Mouse (Mus musculus): ENCODE measurements around the gene Oaf. TPM values are rescaled to one million over a fixed set of nuclear protein-coding genes. Genes with fewer than 3 reads are reported as not detected.
A peak's percentile ranks its signal among the peaks of the same experiment; 100 is the strongest.

Oaf gene
- polyA plus RNA-seq, 1 experiment from 2014 or later, result 38.9 TPM

- 70% methylated on average over 5 of the region's 5 CpGs for WGBS
- H3K4me1 ChIP-seq (replicated peaks; ENCODE audit: control insufficient read depth, insufficient read depth, low read length), result peaks cover 3% of the 10 kb centered on the region; the same call in 1 of the 2 replicates
- H3K9me3 ChIP-seq (ENCODE audit: control insufficient read depth, low read length), result no peaks in the 10 kb centered on the region
- no peak overlapping the region for H3K27ac ChIP-seq (ENCODE audit: low read depth, low read length)
- no peaks in the 10 kb centered on the region for H3K36me3 ChIP-seq (ENCODE audit: control insufficient read depth, insufficient read depth, low read length)
- no peak overlapping the region for H3K4me3 ChIP-seq (ENCODE audit: low read depth, low read length)
- no peak for DNase-seq (ENCODE audit: low spot score)
- H3K4me2 ChIP-seq (ENCODE audit: low read depth, low read length, severe bottlenecking), result no peak overlapping the region
- no peak overlapping the region for H3K9ac ChIP-seq (ENCODE audit: low read length)
- no peaks in the 10 kb centered on the region for H3K27me3 ChIP-seq (ENCODE audit: control insufficient read depth, insufficient read depth, low read length)
- ATAC-seq (replicated peaks; ENCODE audit: low FRiP score), result no peak
Measured at GRCm38 (mm10) chr9:43233044-43233443, 6.7 kb downstream of the Oaf start.

- Histone ChIP-seq H3K4me3 (ENCODE audit: low read depth, low read length) (no peak overlapping the region), H3K27me3 (ENCODE audit: control insufficient read depth, insufficient read depth, low read length) (no peaks in the 10 kb centered on the region), H3K4me2 (ENCODE audit: low read depth, low read length, severe bottlenecking) (no peak overlapping the region), H3K4me1 (replicated peaks; ENCODE audit: control insufficient read depth, insufficient read depth, low read length) (peaks cover 3% of the 10 kb centered on the region; the same call in 1 of the 2 replicates), H3K9ac (ENCODE audit: low read length) (no peak overlapping the region), H3K27ac (ENCODE audit: low read depth, low read length) (no peak overlapping the region), H3K9me3 (ENCODE audit: control insufficient read depth, low read length) (no peaks in the 10 kb centered on the region), H3K36me3 (ENCODE audit: control insufficient read depth, insufficient read depth, low read length) (no peaks in the 10 kb centered on the region)
- DNase-seq (ENCODE audit: low spot score), result no peak
- ATAC-seq (replicated peaks; ENCODE audit: low FRiP score), result no peak
- 10% methylated on average over 5 of the region's 5 CpGs for WGBS
Measured at GRCm38 (mm10) chr9:43232286-43232685, 7.4 kb downstream of the Oaf start.

GRCm38 (mm10) chr9:43231805-43232204 lies 7.9 kb downstream of the Oaf start:
- no peak overlapping the region for H3K4me3 ChIP-seq (ENCODE audit: low read depth, low read length)
- peaks cover 3% of the 10 kb centered on the region; the same call in 1 of the 2 replicates for H3K4me1 ChIP-seq (replicated peaks; ENCODE audit: control insufficient read depth, insufficient read depth, low read length)
- no peaks in the 10 kb centered on the region for H3K36me3 ChIP-seq (ENCODE audit: control insufficient read depth, insufficient read depth, low read length)
- H3K4me2 ChIP-seq (ENCODE audit: low read depth, low read length, severe bottlenecking), result no peak overlapping the region
- peak overlapping the region; percentile 21; the same call in 1 of the 2 replicates for H3K27ac ChIP-seq (ENCODE audit: low read depth, low read length)
- DNase-seq (ENCODE audit: low spot score), result no peak
- H3K27me3 ChIP-seq (ENCODE audit: control insufficient read depth, insufficient read depth, low read length), result no peaks in the 10 kb centered on the region
- no peak overlapping the region for H3K9ac ChIP-seq (ENCODE audit: low read length)
- WGBS, result 74% methylated on average over 4 of the region's 4 CpGs
- no peaks in the 10 kb centered on the region for H3K9me3 ChIP-seq (ENCODE audit: control insufficient read depth, low read length)
- no peak for ATAC-seq (replicated peaks; ENCODE audit: low FRiP score)

DNA sequence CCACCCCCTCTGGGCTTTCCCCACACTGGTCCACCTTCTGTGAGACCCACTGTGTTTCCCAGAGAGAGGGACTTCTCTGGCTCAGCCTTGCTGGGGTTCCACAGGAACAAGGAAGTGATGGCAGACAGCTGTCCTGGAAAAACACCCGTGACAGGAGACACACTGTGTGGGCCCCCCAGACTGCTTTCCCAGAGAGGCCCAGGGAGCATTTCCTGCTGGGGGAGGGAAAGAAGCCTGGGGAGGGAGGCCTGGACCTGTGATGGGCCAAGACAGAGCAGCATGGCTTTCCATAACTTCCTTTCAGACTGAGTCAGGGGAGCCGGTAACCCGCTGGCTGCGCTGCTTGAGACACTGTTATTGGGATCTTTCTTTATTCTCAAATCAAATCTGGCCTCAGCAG lies 8.8 kb downstream of the Oaf start:
- Histone ChIP-seq H3K4me2 (ENCODE audit: low read depth, low read length, severe bottlenecking) (no peak overlapping the region), H3K27me3 (ENCODE audit: control insufficient read depth, insufficient read depth, low read length) (no peaks in the 10 kb centered on the region), H3K9ac (ENCODE audit: low read length) (no peak overlapping the region), H3K36me3 (ENCODE audit: control insufficient read depth, insufficient read depth, low read length) (no peaks in the 10 kb centered on the region), H3K9me3 (ENCODE audit: control insufficient read depth, low read length) (no peaks in the 10 kb centered on the region), H3K4me1 (replicated peaks; ENCODE audit: control insufficient read depth, insufficient read depth, low read length) (peaks cover 3% of the 10 kb centered on the region; the same call in 1 of the 2 replicates), H3K4me3 (ENCODE audit: low read depth, low read length) (no peak overlapping the region), H3K27ac (ENCODE audit: low read depth, low read length) (peak overlapping the region; percentile 21; the same call in 1 of the 2 replicates)
- ATAC-seq (replicated peaks; ENCODE audit: low FRiP score), result no peak
- no peak for DNase-seq (ENCODE audit: low spot score)
- 66% methylated on average over 4 of the region's 4 CpGs for WGBS

DNA sequence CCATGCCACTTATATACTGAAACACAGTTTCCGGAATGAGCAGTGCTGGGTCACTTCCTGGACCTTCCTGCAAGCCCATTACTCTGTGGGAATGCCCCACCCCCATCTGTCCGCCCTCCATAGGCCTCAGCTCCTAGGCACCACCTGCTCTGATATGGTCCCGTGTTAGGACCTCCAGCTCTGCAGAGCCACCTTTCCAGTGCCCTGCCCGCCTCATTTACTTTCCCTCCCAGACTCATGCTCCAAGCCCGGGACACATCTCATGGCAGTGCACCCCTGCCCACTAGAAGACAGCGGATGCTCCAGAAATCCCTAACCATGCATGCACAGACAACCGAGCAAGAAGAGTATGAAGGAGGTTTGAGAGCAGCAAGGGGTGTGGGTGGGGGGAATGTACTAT lies 9.7 kb downstream of the Oaf start:
- Histone ChIP-seq H3K4me2 (ENCODE audit: low read depth, low read length, severe bottlenecking) (no peak overlapping the region), H3K9me3 (ENCODE audit: control insufficient read depth, low read length) (no peaks in the 10 kb centered on the region), H3K36me3 (ENCODE audit: control insufficient read depth, insufficient read depth, low read length) (no peaks in the 10 kb centered on the region), H3K4me3 (ENCODE audit: low read depth, low read length) (no peak overlapping the region), H3K27me3 (ENCODE audit: control insufficient read depth, insufficient read depth, low read length) (no peaks in the 10 kb centered on the region), H3K27ac (ENCODE audit: low read depth, low read length) (no peak overlapping the region), H3K9ac (ENCODE audit: low read length) (no peak overlapping the region), H3K4me1 (replicated peaks; ENCODE audit: control insufficient read depth, insufficient read depth, low read length) (peaks cover 6% of the 10 kb centered on the region; the same call in 1 of the 2 replicates)
- 90% methylated on average over 7 of the region's 7 CpGs for WGBS
- ATAC-seq (replicated peaks; ENCODE audit: low FRiP score), result no peak
- DNase-seq (ENCODE audit: low spot score), result no peak

DNA sequence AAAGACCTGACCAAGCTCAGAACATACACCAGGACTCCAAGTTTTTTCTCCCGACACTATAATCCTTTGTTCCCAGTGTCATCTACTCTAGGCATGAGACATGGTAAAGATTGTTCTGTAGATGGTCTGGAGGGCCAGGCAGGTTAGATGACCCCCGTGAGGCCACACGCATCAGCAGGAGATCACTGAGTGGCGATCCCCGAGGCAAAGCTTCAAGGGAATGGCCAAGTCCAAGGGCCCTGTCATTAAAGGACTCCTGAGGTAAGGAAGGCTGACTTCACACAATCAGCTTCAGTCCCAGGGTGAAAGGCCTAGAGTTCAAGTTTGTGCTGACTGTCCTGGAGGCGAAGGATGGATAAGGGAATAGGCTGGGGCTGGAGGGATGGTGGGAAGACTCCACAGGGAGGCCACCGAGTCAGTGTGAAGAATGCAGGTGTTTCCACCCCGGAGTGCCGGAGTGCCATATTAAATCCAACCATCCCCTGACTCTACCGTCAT lies 10.3 kb downstream of the Oaf start:
- Histone ChIP-seq H3K9me3 (ENCODE audit: control insufficient read depth, low read length) (no peaks in the 10 kb centered on the region), H3K4me2 (ENCODE audit: low read depth, low read length, severe bottlenecking) (no peak overlapping the region), H3K9ac (ENCODE audit: low read length) (no peak overlapping the region), H3K27ac (ENCODE audit: low read depth, low read length) (no peak overlapping the region), H3K4me3 (ENCODE audit: low read depth, low read length) (no peak overlapping the region), H3K4me1 (replicated peaks; ENCODE audit: control insufficient read depth, insufficient read depth, low read length) (peaks cover 6% of the 10 kb centered on the region; the same call in 1 of the 2 replicates), H3K27me3 (ENCODE audit: control insufficient read depth, insufficient read depth, low read length) (no peaks in the 10 kb centered on the region), H3K36me3 (ENCODE audit: control insufficient read depth, insufficient read depth, low read length) (no peaks in the 10 kb centered on the region)
- whole genome bisulfite sequencing, result 90% methylated on average over 10 of the region's 10 CpGs
- DNase-seq (ENCODE audit: low spot score) (no peak), ATAC-seq (replicated peaks; ENCODE audit: low FRiP score) (no peak)

GRCm38 (mm10) chr9:43228745-43229144 lies 11.0 kb downstream of the Oaf start:
- H3K27ac ChIP-seq (ENCODE audit: low read depth, low read length), result no peak overlapping the region
- DNase-seq (ENCODE audit: low spot score), result no peak
- H3K4me3 ChIP-seq (ENCODE audit: low read depth, low read length), result no peak overlapping the region
- ATAC-seq (replicated peaks; ENCODE audit: low FRiP score), result no peak
- 89% methylated on average over 2 of the region's 2 CpGs for WGBS
- no peaks in the 10 kb centered on the region for H3K9me3 ChIP-seq (ENCODE audit: control insufficient read depth, low read length)
- no peak overlapping the region for H3K9ac ChIP-seq (ENCODE audit: low read length)
- H3K36me3 ChIP-seq (ENCODE audit: control insufficient read depth, insufficient read depth, low read length), result no peaks in the 10 kb centered on the region
- H3K4me2 ChIP-seq (ENCODE audit: low read depth, low read length, severe bottlenecking), result no peak overlapping the region
- H3K27me3 ChIP-seq (ENCODE audit: control insufficient read depth, insufficient read depth, low read length), result no peaks in the 10 kb centered on the region
- peaks cover 6% of the 10 kb centered on the region; the same call in 1 of the 2 replicates for H3K4me1 ChIP-seq (replicated peaks; ENCODE audit: control insufficient read depth, insufficient read depth, low read length)

DNA sequence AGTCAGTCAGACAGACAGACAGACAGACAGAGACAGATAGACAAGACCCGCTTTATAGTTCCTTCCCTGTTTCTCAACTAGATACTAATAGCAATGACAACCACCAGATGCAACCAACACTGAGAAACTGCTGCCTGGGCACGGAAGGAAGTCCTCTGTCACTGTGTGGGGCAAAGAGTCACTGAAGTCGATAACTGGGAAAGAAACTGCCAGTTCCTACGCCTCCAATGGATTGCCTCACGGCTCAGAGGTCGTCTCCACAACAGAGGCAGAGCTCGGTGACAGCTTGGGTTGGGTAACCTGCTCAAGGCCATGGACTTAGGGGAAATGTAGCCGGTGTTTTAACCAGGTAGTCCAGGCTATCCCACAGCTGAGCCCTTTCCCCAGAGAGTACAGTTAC lies 12.1 kb downstream of the Oaf start:
- Histone ChIP-seq H3K4me2 (ENCODE audit: low read depth, low read length, severe bottlenecking) (no peak overlapping the region), H3K4me3 (ENCODE audit: low read depth, low read length) (no peak overlapping the region), H3K9me3 (ENCODE audit: control insufficient read depth, low read length) (no peaks in the 10 kb centered on the region), H3K36me3 (ENCODE audit: control insufficient read depth, insufficient read depth, low read length) (no peaks in the 10 kb centered on the region), H3K27ac (ENCODE audit: low read depth, low read length) (no peak overlapping the region), H3K27me3 (ENCODE audit: control insufficient read depth, insufficient read depth, low read length) (no peaks in the 10 kb centered on the region), H3K4me1 (replicated peaks; ENCODE audit: control insufficient read depth, insufficient read depth, low read length) (peaks cover 6% of the 10 kb centered on the region; the same call in 1 of the 2 replicates), H3K9ac (ENCODE audit: low read length) (no peak overlapping the region)
- ATAC-seq (replicated peaks; ENCODE audit: low FRiP score) (no peak), DNase-seq (ENCODE audit: low spot score) (no peak)
- WGBS, result 92% methylated on average over 8 of the region's 8 CpGs

- Histone ChIP-seq H3K9me3 (ENCODE audit: control insufficient read depth, low read length) (no peaks in the 10 kb centered on the region), H3K4me3 (ENCODE audit: low read depth, low read length) (no peak overlapping the region), H3K4me2 (ENCODE audit: low read depth, low read length, severe bottlenecking) (no peak overlapping the region), H3K27ac (ENCODE audit: low read depth, low read length) (no peak overlapping the region), H3K9ac (ENCODE audit: low read length) (no peak overlapping the region), H3K36me3 (ENCODE audit: control insufficient read depth, insufficient read depth, low read length) (no peaks in the 10 kb centered on the region), H3K27me3 (ENCODE audit: control insufficient read depth, insufficient read depth, low read length) (no peaks in the 10 kb centered on the region), H3K4me1 (replicated peaks; ENCODE audit: control insufficient read depth, insufficient read depth, low read length) (0 out of 2 replicates have a peak, but pooled peaks cover 3% of the 10 kb centered on the region)
- ATAC-seq (replicated peaks; ENCODE audit: low FRiP score) (no peak), DNase-seq (ENCODE audit: low spot score) (no peak)
- 78% methylated on average over 9 of the region's 9 CpGs for WGBS
Measured at GRCm38 (mm10) chr9:43226573-43227160, 13.0 kb downstream of the Oaf start.

Measured in forebrain, embryonic 11.5 days (tissue).